Mouse (Mus musculus) left cerebral cortex, adult 11 months (tissue): ENCODE measurements around the gene Gm21190.
"Not testable (repeated sequence)": the region's sequence is repeated elsewhere in the genome, so short reads cannot be mapped to it uniquely, and the experiment has no call there.

Experiments used
- DNase-seq: peaks from one replicate; pipeline ENCODE4 v3.0.0; 2022; ENCODE audit warnings: low spot score

Gene Gm21190

GRCm38 (mm10) chr5:15488743-15489142 lies 40.3 kb downstream of the Gm21190 start:
- no peak for DNase-seq

- DNase-seq, result not testable (repeated sequence)
Observed at GRCm38 (mm10) chr5:15484616-15485015, 44.4 kb downstream of the Gm21190 start.

- DNase-seq, result not testable (repeated sequence)
Observed at GRCm38 (mm10) chr5:15483576-15483975, 45.4 kb downstream of the Gm21190 start.

GRCm38 (mm10) chr5:15482815-15483214 lies 46.2 kb downstream of the Gm21190 start:
- DNase-seq, result not testable (repeated sequence)

GRCm38 (mm10) chr5:15476423-15476822 lies 52.6 kb downstream of the Gm21190 start, which contains the start of gene Gm21149:
Gene Gm21149 (minus strand): TSS chr5:15476523.
- not testable (repeated sequence) for DNase-seq
